In genomic region chr1:57095361-57096247, GRCm38 (mm10) we compare ENCODE assay signal across 9 mouse cellular contexts.
DNase-seq lines count a peak whose midpoint lies in the region; ATAC-seq and TF ChIP-seq lines count a peak whose summit lies in the region.
"Had no signal": no experiment of that assay in that cellular context is flagged by ENCODE, and none has a peak within 500 bp of the region (broad histone marks: within the 10 kb centered on the region; RNA-seq: fewer than 3 reads in every experiment).

No protein-coding gene starts in this region.

- no peak for DNase-seq in forebrain, embryonic 14.5 days (ENCODE audit: low spot score)
- no peak for DNase-seq in midbrain, embryonic 11.5 days (ENCODE audit: low spot score, missing footprints)
- DNase-seq in forebrain, postnatal 0 days = peak; percentile 21
- peak; percentile 77 for DNase-seq in retina, postnatal 1 day
- DNase-seq in c-Kit-positive CD71-positive TER-119-positive erythroid progenitor cells, embryonic 14.5 days (ENCODE audit: low spot score) = no peak
- DNase-seq: kidney, adult 18-20 months had no signal

- no peaks in the 10 kb centered on the region for H3K9me3 ChIP-seq in forebrain, embryonic 14.5 days (replicated peaks; ENCODE audit: control insufficient read depth, low read length)
- no peaks in the 10 kb centered on the region for H3K9me3 ChIP-seq in forebrain, embryonic 15.5 days
- H3K9me3 ChIP-seq in midbrain, embryonic 11.5 days (ENCODE audit: control insufficient read depth, low read length) = no peaks in the 10 kb centered on the region
- no peaks in the 10 kb centered on the region for H3K9me3 ChIP-seq in midbrain, embryonic 15.5 days
- no peaks in the 10 kb centered on the region for H3K9me3 ChIP-seq in forebrain, postnatal 0 days (ENCODE audit: low read length)

- H3K4me1 ChIP-seq in forebrain, embryonic 14.5 days (ENCODE audit: control insufficient read depth, insufficient read depth, low read length) = no peaks in the 10 kb centered on the region
- H3K4me1 ChIP-seq in forebrain, embryonic 15.5 days = peaks cover 12% of the 10 kb centered on the region
- no peaks in the 10 kb centered on the region for H3K4me1 ChIP-seq in midbrain, embryonic 11.5 days (ENCODE audit: control insufficient read depth, insufficient read depth, low read length)
- H3K4me1 ChIP-seq in midbrain, embryonic 15.5 days = no peaks in the 10 kb centered on the region
- H3K4me1 ChIP-seq in forebrain, postnatal 0 days (ENCODE audit: insufficient read depth) = no peaks in the 10 kb centered on the region

- no peak overlapping the region for H3K9ac ChIP-seq in forebrain, embryonic 14.5 days (ENCODE audit: low read length)
- H3K9ac ChIP-seq in forebrain, embryonic 15.5 days (replicated peaks) = no peak overlapping the region
- H3K9ac ChIP-seq in midbrain, embryonic 11.5 days (ENCODE audit: low read length) = no peak overlapping the region
- H3K9ac ChIP-seq in midbrain, embryonic 15.5 days = no peak overlapping the region
- no peak overlapping the region for H3K9ac ChIP-seq in forebrain, postnatal 0 days

- no peak overlapping the region for H3K4me2 ChIP-seq in forebrain, embryonic 14.5 days (ENCODE audit: low read length)
- H3K4me2 ChIP-seq in forebrain, embryonic 15.5 days (replicated peaks) = no peak overlapping the region
- no peak overlapping the region for H3K4me2 ChIP-seq in midbrain, embryonic 11.5 days
- H3K4me2 ChIP-seq in midbrain, embryonic 15.5 days = no peak overlapping the region
- H3K4me2 ChIP-seq in forebrain, postnatal 0 days (ENCODE audit: low read depth) = no peak overlapping the region

- WGBS in forebrain, embryonic 14.5 days = 65% methylated on average over 18 of the region's 18 CpGs
- 56% methylated on average over 18 of the region's 18 CpGs for WGBS in forebrain, embryonic 15.5 days
- 76% methylated on average over 18 of the region's 18 CpGs for WGBS in midbrain, embryonic 11.5 days
- WGBS in midbrain, embryonic 15.5 days = 64% methylated on average over 18 of the region's 18 CpGs
- 61% methylated on average over 18 of the region's 18 CpGs for WGBS in forebrain, postnatal 0 days

- no peaks in the 10 kb centered on the region for H3K27me3 ChIP-seq in forebrain, embryonic 14.5 days (replicated peaks; ENCODE audit: control insufficient read depth, insufficient read depth, low read length)
- no peaks in the 10 kb centered on the region for H3K27me3 ChIP-seq in forebrain, embryonic 15.5 days
- H3K27me3 ChIP-seq in midbrain, embryonic 11.5 days (ENCODE audit: control insufficient read depth, insufficient read depth, low read length) = no peaks in the 10 kb centered on the region
- H3K27me3 ChIP-seq in midbrain, embryonic 15.5 days (replicated peaks) = no peaks in the 10 kb centered on the region
- no peaks in the 10 kb centered on the region for H3K27me3 ChIP-seq in forebrain, postnatal 0 days (ENCODE audit: insufficient read depth, low read length)

- H3K27ac ChIP-seq in forebrain, embryonic 14.5 days (ENCODE audit: low read depth, low read length) = no peak overlapping the region
- H3K27ac ChIP-seq in forebrain, embryonic 15.5 days (replicated peaks) = no peak overlapping the region
- no peak overlapping the region for H3K27ac ChIP-seq in midbrain, embryonic 11.5 days (ENCODE audit: low read depth, low read length)
- no peak overlapping the region for H3K27ac ChIP-seq in midbrain, embryonic 15.5 days
- H3K27ac ChIP-seq in forebrain, postnatal 0 days (ENCODE audit: low read depth, low read length) = no peak overlapping the region

- peak; percentile 46; the same call in 1 of the 2 replicates for ATAC-seq in forebrain, embryonic 14.5 days
- ATAC-seq in forebrain, embryonic 15.5 days (replicated peaks) = no peak
- ATAC-seq in midbrain, embryonic 11.5 days (ENCODE audit: low FRiP score) = 0 out of 2 replicates have a peak, but pooled peaks have one; percentile 24
- no peak; the same call in 1 of the 2 replicates for ATAC-seq in midbrain, embryonic 15.5 days (replicated peaks)
- peak; percentile 69 for ATAC-seq in forebrain, postnatal 0 days
- no peak for ATAC-seq in activated CD4-positive, CD25-positive, alpha-beta regulatory T cell, adult 4 months

- H3K36me3 ChIP-seq in forebrain, embryonic 14.5 days (ENCODE audit: control insufficient read depth, insufficient read depth, low read length) = no peaks in the 10 kb centered on the region
- H3K36me3 ChIP-seq in forebrain, embryonic 15.5 days = no peaks in the 10 kb centered on the region
- no peaks in the 10 kb centered on the region for H3K36me3 ChIP-seq in midbrain, embryonic 11.5 days (ENCODE audit: control insufficient read depth, insufficient read depth, low read length)
- H3K36me3 ChIP-seq in midbrain, embryonic 15.5 days (replicated peaks) = no peaks in the 10 kb centered on the region
- H3K36me3 ChIP-seq in forebrain, postnatal 0 days (ENCODE audit: insufficient read depth) = no peaks in the 10 kb centered on the region

- H3K4me3 ChIP-seq in forebrain, embryonic 14.5 days (ENCODE audit: low read depth, low read length) = no peak overlapping the region
- H3K4me3 ChIP-seq in forebrain, embryonic 15.5 days = no peak overlapping the region
- no peak overlapping the region for H3K4me3 ChIP-seq in midbrain, embryonic 11.5 days (ENCODE audit: low read depth, low read length)
- H3K4me3 ChIP-seq in midbrain, embryonic 15.5 days = no peak overlapping the region
- no peak overlapping the region for H3K4me3 ChIP-seq in forebrain, postnatal 0 days (ENCODE audit: low read depth, low read length)

- TF ChIP-seq CTCF in forebrain, postnatal 0 days (IDR thresholded peaks at IDR 0.05; ENCODE audit: low read depth) = 0 out of 2 replicates have a peak, but pooled peaks have one; percentile 5

Comparison
In these comparisons a context has a peak if more than half of its experiments do, and no peak if none do; other contexts are left out.
1. ATAC-seq: peak in forebrain, embryonic 14.5 days (single experiment), midbrain, embryonic 11.5 days (single experiment) and forebrain, postnatal 0 days (single experiment); none in forebrain, embryonic 15.5 days (single experiment), midbrain, embryonic 15.5 days (single experiment) and activated CD4-positive, CD25-positive, alpha-beta regulatory T cell, adult 4 months (single experiment).
2. DNase-seq: peak in forebrain, postnatal 0 days (single experiment) and retina, postnatal 1 day (single experiment); none in forebrain, embryonic 14.5 days (single experiment), midbrain, embryonic 11.5 days (single experiment) and c-Kit-positive CD71-positive TER-119-positive erythroid progenitor cells, embryonic 14.5 days (single experiment).